Mouse (Mus musculus) liver, postnatal 0 days (tissue): ENCODE data around the gene Ccdc175.

Source experiments
- CTCF ChIP-seq: sonication (generic); IDR thresholded peaks from 2 replicates; pipeline ENCODE4 v1.5.1; 2016; ENCODE audit warnings: antibody characterized with exemption, low read depth
- EP300 ChIP-seq: IDR thresholded peaks from 2 replicates; pipeline ENCODE4 v1.6.1; 2016; ENCODE audit warnings: antibody characterized with exemption, low read depth, mild to moderate bottlenecking

GRCm38 (mm10) chr12:72069626-72070326, 115.1 kb downstream of the Ccdc175 start:
- TF ChIP-seq EP300 (no peak), CTCF (no peak)
